32 mouse cellular contexts compared by ENCODE assay signal in genomic region chr12:102348447-102348846, GRCm38 (mm10).
DNase-seq lines count a peak whose midpoint lies in the region; ATAC-seq and TF ChIP-seq lines count a peak whose summit lies in the region.
"Had no signal": no experiment of that assay in that cellular context is flagged by ENCODE, and none has a peak within 500 bp of the region (broad histone marks: within the 10 kb centered on the region; RNA-seq: fewer than 3 reads in every experiment).

No protein-coding gene starts in this region.

- H3K27me3 ChIP-seq in liver, embryonic 16.5 days (ENCODE audit: control insufficient read depth, insufficient read depth, low read depth, low read length) = no peaks in the 10 kb centered on the region
- H3K27me3 ChIP-seq in hindbrain, embryonic 14.5 days (ENCODE audit: control insufficient read depth, insufficient read depth, low read length) = no peaks in the 10 kb centered on the region
- H3K27me3 ChIP-seq: CH12.LX; forebrain, embryonic 13.5 days; heart, embryonic 12.5 days; hindbrain, embryonic 15.5 days; limb, embryonic 12.5 days; neural tube, embryonic 12.5 days; stomach, embryonic 15.5 days had no signal

- no peak for TF ChIP-seq CTCF in bone marrow, adult 2 months (IDR thresholded peaks at IDR 0.05; ENCODE audit: control insufficient read depth, insufficient read depth, low read length)

- WGBS in liver, embryonic 16.5 days (ENCODE audit: insufficient replicate concordance) = 62% methylated on average over 6 of the region's 6 CpGs
- WGBS in bone marrow, adult 2 months = 41% methylated on average over 6 of the region's 6 CpGs
- WGBS in hindbrain, embryonic 14.5 days = 93% methylated on average over 6 of the region's 6 CpGs

- peak; percentile 45; the same call in 1 of the 2 replicates for ATAC-seq in liver, embryonic 16.5 days (ENCODE audit: low read depth)
- ATAC-seq in granulocyte monocyte progenitor cell, adult 5-6 weeks (replicated peaks; ENCODE audit: poor library complexity, severe bottlenecking) = peak; percentile 65
- peak; percentile 57 for ATAC-seq in monocyte, adult 5-6 weeks (replicated peaks; ENCODE audit: insufficient number of reproducible peaks, low FRiP score, low TSS enrichment, poor library complexity, severe bottlenecking)
- no peak for ATAC-seq in hindbrain, embryonic 14.5 days (ENCODE audit: low FRiP score)
- ATAC-seq: activated CD4-positive, CD25-positive, alpha-beta regulatory T cell, adult 4 months; forebrain, embryonic 13.5 days; inflammation-experienced regulatory T-cells, adult 6 months; midbrain, embryonic 16.5 days had no signal

- H3K9me3 ChIP-seq in liver, embryonic 16.5 days (replicated peaks; ENCODE audit: control insufficient read depth, low read length) = no peaks in the 10 kb centered on the region
- H3K9me3 ChIP-seq in hindbrain, embryonic 14.5 days (ENCODE audit: control insufficient read depth, low read length) = no peaks in the 10 kb centered on the region
- H3K9me3 ChIP-seq: forebrain, embryonic 13.5 days; heart, embryonic 12.5 days; hindbrain, embryonic 15.5 days; limb, embryonic 12.5 days; neural tube, embryonic 12.5 days; stomach, embryonic 15.5 days had no signal

- no peak overlapping the region for H3K4me3 ChIP-seq in liver, embryonic 16.5 days (ENCODE audit: low read depth, low read length)
- peak overlapping the region; percentile 69 for H3K4me3 ChIP-seq in bone marrow, adult 2 months (replicated peaks; ENCODE audit: control insufficient read depth, low read depth, low read length)
- H3K4me3 ChIP-seq in hindbrain, embryonic 14.5 days (replicated peaks; ENCODE audit: low read length) = no peak overlapping the region
- H3K4me3 ChIP-seq: forebrain, embryonic 13.5 days; gastrocnemius, adult 2 months; heart, adult 2 months; heart, embryonic 12.5 days; hindbrain, embryonic 15.5 days; limb, embryonic 12.5 days; myocyte; neural tube, embryonic 12.5 days; stomach, embryonic 15.5 days had no signal

- no peaks in the 10 kb centered on the region for H3K36me3 ChIP-seq in liver, embryonic 16.5 days (ENCODE audit: control insufficient read depth, insufficient read depth)
- H3K36me3 ChIP-seq in hindbrain, embryonic 14.5 days (replicated peaks; ENCODE audit: control insufficient read depth, insufficient read depth) = no peaks in the 10 kb centered on the region
- H3K36me3 ChIP-seq: hindbrain, embryonic 15.5 days; limb, embryonic 12.5 days; neural tube, embryonic 12.5 days had no signal

- H3K4me2 ChIP-seq in liver, embryonic 16.5 days (ENCODE audit: low read depth, low read length) = no peak overlapping the region
- H3K4me2 ChIP-seq in hindbrain, embryonic 14.5 days (replicated peaks) = no peak overlapping the region
- H3K4me2 ChIP-seq: forebrain, embryonic 13.5 days; heart, embryonic 12.5 days; hindbrain, embryonic 15.5 days; limb, embryonic 12.5 days; midbrain, embryonic 11.5 days; neural tube, embryonic 12.5 days; stomach, embryonic 15.5 days had no signal

- 0 out of 2 replicates have a peak, but pooled peaks have one; percentile 20 for TF ChIP-seq POLR2A in bone marrow, adult 2 months (IDR thresholded peaks at IDR 0.05; ENCODE audit: borderline replicate concordance, control insufficient read depth, low read depth, low read length)

- H3K9ac ChIP-seq in liver, embryonic 16.5 days (ENCODE audit: low read depth, low read length) = no peak overlapping the region
- H3K9ac ChIP-seq in hindbrain, embryonic 14.5 days = no peak overlapping the region
- H3K9ac ChIP-seq: forebrain, embryonic 13.5 days; heart, embryonic 12.5 days; hindbrain, embryonic 15.5 days; limb, embryonic 12.5 days; liver, embryonic 14.5 days; neural tube, embryonic 12.5 days; stomach, embryonic 15.5 days had no signal

- H3K27ac ChIP-seq in liver, embryonic 16.5 days (ENCODE audit: low read length) = no peak overlapping the region
- H3K27ac ChIP-seq in bone marrow, adult 2 months (ENCODE audit: control insufficient read depth, insufficient read depth, low read depth, low read length, poor library complexity) = peak overlapping the region; percentile 94
- no peak overlapping the region for H3K27ac ChIP-seq in hindbrain, embryonic 14.5 days
- H3K27ac ChIP-seq: forebrain, embryonic 13.5 days; gastrocnemius, adult 2 months; heart, adult 2 months; hindbrain, embryonic 15.5 days; limb, embryonic 12.5 days; liver, embryonic 14.5 days; macrophage; neural tube, embryonic 12.5 days; stomach, embryonic 15.5 days had no signal

- no peak for DNase-seq in liver
- DNase-seq in hindbrain, embryonic 14.5 days (ENCODE audit: low spot score) = no peak
- no peak for DNase-seq in kidney, postnatal 14 days
- DNase-seq: adrenal gland, adult 2 months; adrenal gland, postnatal 36 days; B cell, adult 2 months; cerebellum, adult 8-10 months; cerebellum, postnatal 36 days; gastrocnemius, adult 2 months; gastrocnemius, postnatal 36 days; heart, adult 2 months; kidney, adult 11 months; kidney, postnatal 25 days; right cerebral cortex, adult 18-20 months had no signal

- H3K4me1 ChIP-seq in liver, embryonic 16.5 days (ENCODE audit: control insufficient read depth, low read depth, low read length) = no peaks in the 10 kb centered on the region
- peaks cover 10% of the 10 kb centered on the region for H3K4me1 ChIP-seq in bone marrow, adult 2 months (ENCODE audit: control insufficient read depth, insufficient read depth, low read length)
- no peaks in the 10 kb centered on the region for H3K4me1 ChIP-seq in hindbrain, embryonic 14.5 days (replicated peaks; ENCODE audit: control insufficient read depth, insufficient read depth, low read length)
- H3K4me1 ChIP-seq: forebrain, embryonic 13.5 days; hindbrain, embryonic 15.5 days; neural tube, embryonic 12.5 days; stomach, embryonic 15.5 days had no signal
